Mouse (Mus musculus) adipocyte (in vitro differentiated cells): Measurements from ENCODE around the gene Uqcrfs1.

ENCODE experiments used
- DNase-seq: peaks from one replicate; pipeline ENCODE4 v3.0.0-alpha.2; 2016; ENCODE audit warnings: low spot score

The Uqcrfs1 gene

GRCm38 (mm10) chr13:30501860-30502395 is 43.2 kb downstream of the Uqcrfs1 start:
- peak; percentile 54 for DNase-seq
